Mouse (Mus musculus) gastrocnemius, adult 8-10 months (tissue): ENCODE data around the gene Serf2. TPM values are rescaled to one million over a fixed set of nuclear protein-coding genes. Genes with fewer than 3 reads are reported as not detected.

Source experiments
- DNase-seq, 2 experiments: peaks; one replicate each; pipeline ENCODE4 v3.0.0; 2022; ENCODE audit warnings: low spot score in 2 of 2
- microRNA-seq: library from miRNA; unstranded; fragments of <30 nt; microRNA quantifications from one replicate; pipeline ENCODE4 v1.2.0, GENCODE M21; 2022
- total RNA-seq, 4 experiments: library from RNA; stranded (reverse); gene quantifications; 2 replicates each; pipeline ENCODE4 v1.2.4; 2022

The Serf2 gene
- total RNA-seq, 4 experiments from 2014 or later: 236 to 312 (median 279) TPM

GRCm38 (mm10) chr2:121505942-121506882, 57.2 kb downstream of the Serf2 start, which contains the start of the genes Mfap1a and Wdr76:
Gene Mfap1a, minus strand, starts transcription at chr2:121506665.
Gene Wdr76, plus strand, starts transcription at chr2:121506723.
- peak; percentile 58 to 74 for DNase-seq

GRCm38 (mm10) chr2:121507173-121507950, 58.4 kb downstream of the Serf2 start:
- no peak for DNase-seq

Small RNA genes lying within 50 kb of the gene (microRNA-seq; reads per million reads assigned to microRNA genes)
- not detected for gene Gm22953

Other genes starting within 250 kb of the Serf2 start
- gene Trp53bp1, start 177.8 kb upstream of the Serf2 start, total RNA-seq: 10 to 100 TPM; 16.4 to 33.0 (median 23.5) TPM
- 10 to 100 TPM in 3 of 4 experiments, 1 to 10 TPM in 1; 7.9 to 12.2 (median 10.8) TPM for gene Map1a, start 159.6 kb upstream of the Serf2 start, total RNA-seq
- gene Ppip5k1, start 93.8 kb upstream of the Serf2 start, total RNA-seq: 100 to 1,000 TPM in 2 of 4 experiments, 10 to 100 TPM in 2; 97.7 to 103 (median 99.7) TPM
- gene Ckmt1, start 91.5 kb upstream of the Serf2 start, total RNA-seq: under 1 TPM in 1 of 4 experiments, not detected in 3; 0.48 TPM
- not detected for gene Strc, start 62.0 kb upstream of the Serf2 start, total RNA-seq
- 10 to 100 TPM; 24.3 to 35.0 (median 30.9) TPM for gene Pdia3, start 35.4 kb upstream of the Serf2 start, total RNA-seq
- 1 to 10 TPM; 1.4 to 3.1 (median 2.2) TPM for gene Catsper2, start 35.4 kb upstream of the Serf2 start, total RNA-seq
- not detected for gene Ell3, start 4.9 kb upstream of the Serf2 start, total RNA-seq
- gene Hypk, start 4.1 kb downstream of the Serf2 start, total RNA-seq: 10 to 100 TPM; 11.3 to 27.6 (median 16.6) TPM
- gene Serinc4, start 7.6 kb downstream of the Serf2 start, total RNA-seq: not detected
- 10 to 100 TPM; 18.7 to 27.0 (median 23.0) TPM for gene Mfap1b, start 24.9 kb downstream of the Serf2 start, total RNA-seq
- gene Mfap1a, start 57.5 kb downstream of the Serf2 start, total RNA-seq: 10 to 100 TPM; 15.1 to 21.0 (median 16.4) TPM
- gene Wdr76, start 57.5 kb downstream of the Serf2 start, total RNA-seq: 1 to 10 TPM; 1.2 to 1.9 (median 1.7) TPM